Mouse (Mus musculus) layer of hippocampus, adult 9-11 months (tissue): ENCODE results near the gene Adamts2.

Experiments
- DNase-seq: peaks from one replicate; pipeline ENCODE4 v3.0.0; 2022

Gene Adamts2

DNA sequence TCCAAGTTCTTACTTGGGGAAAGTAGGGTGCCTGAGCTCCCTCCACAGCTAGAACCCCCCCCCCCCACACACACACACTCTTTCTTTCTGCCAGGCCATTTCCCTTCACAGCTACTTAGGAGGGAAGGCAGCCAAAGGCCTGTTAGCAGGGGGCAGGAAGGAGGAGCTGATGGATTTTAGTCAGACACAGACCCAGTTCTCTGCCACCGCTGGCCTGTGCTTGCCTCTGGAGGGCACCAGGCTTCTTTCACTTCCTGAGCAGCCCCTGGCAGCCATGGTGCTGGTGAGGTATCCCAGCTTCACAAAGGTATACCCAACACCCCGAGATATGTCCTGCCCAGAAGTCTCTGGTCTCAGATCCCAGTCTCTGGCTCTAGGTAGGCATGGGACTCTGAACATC is 22.4 kb downstream of the Adamts2 start:
- DNase-seq = no peak

DNA sequence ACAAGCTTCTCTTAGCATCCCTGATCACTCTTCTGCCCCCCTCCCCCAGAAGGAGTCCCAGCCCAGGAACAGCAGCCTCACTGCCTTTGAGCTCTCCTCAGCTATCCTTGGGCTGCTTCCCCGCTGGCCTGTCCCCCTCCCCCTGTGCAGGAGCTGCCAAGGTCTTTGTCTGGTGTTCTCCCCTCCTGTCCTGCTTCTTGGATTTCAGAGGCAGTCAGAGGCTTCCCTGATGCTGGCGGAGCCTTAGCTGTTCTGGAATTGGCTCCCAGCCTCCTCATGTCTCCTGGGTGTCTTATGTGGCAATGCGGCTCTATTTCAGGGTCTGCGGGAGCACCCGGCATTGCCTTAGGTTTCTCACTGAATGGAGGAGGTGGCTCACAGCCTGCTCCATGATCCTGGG is 22.8 kb downstream of the Adamts2 start:
- DNase-seq = no peak

DNA sequence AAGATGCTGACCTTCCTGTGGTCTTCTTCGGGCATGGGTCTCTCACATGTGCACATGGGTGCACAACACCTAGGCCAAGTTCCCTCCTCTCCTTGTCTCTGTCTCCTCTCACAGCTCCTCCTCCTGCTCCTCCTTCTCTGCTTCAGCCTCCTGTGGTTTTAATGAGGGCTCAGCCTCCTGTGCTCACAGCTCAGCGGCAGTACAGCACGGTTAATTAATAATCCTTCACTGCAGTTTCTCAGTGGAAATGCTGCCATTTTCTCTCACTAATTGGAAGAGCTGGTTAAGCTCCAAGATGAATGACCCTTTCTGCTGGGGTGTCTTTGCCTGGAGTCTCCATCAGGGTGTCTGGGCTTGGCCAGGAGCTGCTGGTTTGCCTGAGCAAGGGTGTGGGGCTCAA is 27.0 kb downstream of the Adamts2 start:
- DNase-seq = no peak

DNA sequence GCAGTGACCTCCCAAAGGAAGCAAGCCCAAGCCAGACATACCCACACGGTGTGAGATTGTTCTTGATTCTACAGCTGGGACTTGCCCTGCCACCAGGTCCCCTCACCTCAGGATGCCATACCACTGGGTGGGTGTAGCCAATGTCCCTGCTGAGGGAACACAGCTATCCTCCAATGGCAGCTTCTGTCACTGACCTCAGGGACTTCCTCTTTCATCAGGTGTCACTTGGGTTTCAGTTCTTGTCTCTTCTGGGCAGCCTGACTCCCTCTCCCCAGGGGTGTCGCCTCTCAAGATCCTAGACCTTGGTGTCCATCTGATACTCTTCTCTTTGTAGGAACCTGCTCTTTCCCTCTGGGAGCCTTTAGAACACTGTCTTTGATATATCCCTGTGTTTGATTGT is 28.6 kb downstream of the Adamts2 start:
- DNase-seq = no peak

DNA sequence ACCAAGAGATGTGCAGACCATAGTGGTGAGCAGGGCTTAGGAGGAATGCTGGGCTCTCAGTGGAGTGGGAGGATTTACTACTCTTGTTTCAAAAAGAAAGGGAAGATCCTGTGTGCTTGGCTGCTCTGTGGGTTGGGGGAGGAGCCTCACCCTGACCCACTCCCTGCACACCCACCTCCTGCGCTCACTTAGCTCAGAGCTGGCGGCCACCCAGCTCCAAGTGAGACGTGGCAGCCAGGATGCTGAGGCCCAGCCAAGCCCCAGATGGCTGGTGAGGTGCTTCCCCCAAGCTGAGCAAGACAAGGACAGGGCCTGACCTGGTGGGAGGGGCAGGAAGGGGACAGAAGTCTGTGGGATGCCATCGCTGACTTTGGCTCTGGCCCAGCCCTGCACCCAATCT is 30.4 kb downstream of the Adamts2 start:
- DNase-seq = peak; percentile 62

DNA sequence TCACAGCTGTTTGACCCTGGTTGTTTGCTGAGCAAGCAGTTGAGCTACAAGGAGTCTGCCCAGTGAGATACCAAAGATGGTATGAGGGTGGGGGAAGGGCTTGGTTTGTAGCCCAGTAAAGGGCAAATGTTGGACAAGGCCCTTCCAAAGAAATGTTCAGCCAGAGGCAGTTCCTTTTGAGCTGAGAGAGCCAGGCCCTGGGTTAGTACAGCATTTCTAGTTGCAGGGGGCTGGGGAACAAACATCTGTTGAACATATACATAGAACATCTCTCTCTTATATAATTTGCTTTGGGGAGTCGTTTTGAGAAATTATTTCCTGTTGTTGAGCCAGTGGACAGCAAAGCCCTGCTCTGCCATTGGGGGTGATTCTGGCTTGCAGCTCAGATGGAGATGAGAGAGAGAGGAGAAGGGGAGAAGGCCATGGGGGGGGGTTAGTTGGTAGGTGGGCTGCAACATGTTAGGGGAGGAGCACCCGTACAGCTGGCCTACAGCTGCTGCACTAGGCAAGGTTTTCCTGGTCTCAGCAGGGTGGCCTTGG is 33.2 kb downstream of the Adamts2 start:
- no peak for DNase-seq

DNA sequence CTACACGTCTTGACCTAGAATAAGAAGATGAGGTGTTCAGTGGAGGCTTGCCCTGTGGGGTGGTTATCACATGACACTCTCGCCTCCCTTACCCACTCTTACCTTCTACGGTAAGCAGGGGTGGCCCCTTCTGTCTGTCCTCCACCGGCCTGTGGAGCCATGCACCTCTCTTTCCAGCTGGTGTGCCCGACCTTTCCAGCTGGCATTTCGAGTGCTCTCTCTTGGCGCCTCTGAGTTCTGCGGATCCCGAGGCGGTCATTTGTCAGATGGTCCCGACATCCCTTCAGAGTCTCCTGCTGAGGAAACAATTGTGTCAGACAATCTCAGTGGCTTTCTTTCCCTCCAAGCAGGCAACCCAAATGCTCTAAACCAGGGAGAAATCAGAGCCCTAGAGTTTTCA is 35.1 kb downstream of the Adamts2 start:
- DNase-seq = no peak

DNA sequence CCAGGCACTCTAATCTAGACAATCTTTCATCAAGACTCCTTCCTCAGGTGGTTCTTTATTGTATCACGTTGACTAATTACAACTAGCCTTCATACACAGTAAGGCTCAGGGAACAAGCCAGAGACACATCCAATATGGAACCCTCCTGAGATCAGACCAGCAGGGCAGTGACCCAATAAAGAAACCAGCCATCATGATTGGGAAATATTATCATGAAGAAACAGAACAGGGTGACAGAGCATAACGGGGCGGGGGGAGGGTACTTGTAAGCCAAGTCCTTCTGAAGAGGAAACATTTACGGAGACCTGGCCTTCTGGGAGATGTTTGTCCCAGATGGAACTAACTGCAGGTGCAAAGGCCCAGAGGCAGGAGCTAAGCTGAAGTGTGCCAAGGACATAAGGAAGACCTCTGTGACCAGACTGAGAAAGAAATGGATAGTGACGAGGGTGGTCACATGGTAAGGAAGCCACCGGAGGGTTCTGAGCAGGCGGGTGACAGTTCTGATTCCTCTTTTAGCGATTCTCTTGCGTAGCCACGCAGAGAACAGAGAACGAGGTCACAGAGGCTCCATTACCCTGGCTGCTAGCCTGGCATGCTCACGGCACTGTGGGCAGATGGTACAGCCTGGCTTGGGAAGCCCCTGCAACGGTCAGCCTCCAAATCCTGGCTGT is 36.4 kb downstream of the Adamts2 start:
- no peak for DNase-seq

DNA sequence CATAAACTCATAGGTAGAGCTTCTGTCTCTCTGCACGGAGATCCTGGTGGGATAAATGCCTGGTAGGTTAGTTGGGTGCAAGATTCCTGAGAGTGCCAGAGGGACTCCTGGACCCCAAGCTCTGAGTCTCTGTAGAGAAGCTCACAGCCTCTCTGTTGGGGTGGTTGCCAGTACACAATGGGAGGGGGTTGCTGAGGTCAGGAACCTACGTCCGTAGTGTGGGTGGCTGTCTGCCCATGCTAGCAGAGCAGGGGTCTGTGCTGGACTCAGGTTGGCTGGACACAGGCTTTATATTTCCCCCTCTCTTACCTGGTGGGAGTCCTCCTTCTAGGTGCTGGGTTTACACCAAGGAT is 37.0 kb downstream of the Adamts2 start:
- no peak for DNase-seq

DNA sequence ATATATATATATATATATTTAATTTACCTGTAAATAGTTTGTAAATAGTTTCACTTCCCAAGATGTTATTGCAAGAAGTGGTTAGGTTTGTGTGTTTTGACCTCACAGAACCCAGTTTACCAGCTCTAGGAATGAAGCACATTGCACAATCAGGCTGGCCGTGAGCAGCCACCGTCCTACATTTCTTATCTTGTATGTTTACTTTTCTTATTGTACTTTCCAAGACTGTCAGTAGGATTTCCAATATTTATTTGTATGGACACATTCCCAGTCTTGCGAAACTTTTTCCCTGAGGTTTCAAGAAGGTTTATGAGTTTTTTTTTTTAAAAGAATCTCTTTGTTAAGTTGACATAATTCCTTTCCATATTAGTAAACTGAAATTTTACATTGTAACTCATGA is 40.7 kb downstream of the Adamts2 start:
- DNase-seq = no peak

DNA sequence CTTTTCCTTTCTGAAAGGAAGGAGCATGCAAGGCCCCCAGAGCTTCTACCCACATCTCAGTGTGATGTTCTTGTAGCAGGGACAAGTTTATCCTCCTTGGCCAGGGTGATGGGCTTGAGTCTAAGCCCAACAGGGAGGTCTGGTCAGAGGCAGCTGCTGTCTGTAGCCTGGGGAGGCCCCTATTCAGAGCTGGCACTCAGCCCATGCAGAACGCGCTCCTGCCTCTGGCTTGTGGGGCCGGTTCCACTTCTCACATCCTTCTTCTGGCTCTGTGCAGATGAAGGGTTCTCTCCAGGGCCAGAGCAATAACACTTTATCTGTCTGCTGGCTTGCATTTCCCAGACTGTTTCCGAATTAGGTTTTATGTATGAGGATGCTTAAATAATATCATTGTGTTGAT is 44.3 kb downstream of the Adamts2 start:
- DNase-seq = no peak

DNA sequence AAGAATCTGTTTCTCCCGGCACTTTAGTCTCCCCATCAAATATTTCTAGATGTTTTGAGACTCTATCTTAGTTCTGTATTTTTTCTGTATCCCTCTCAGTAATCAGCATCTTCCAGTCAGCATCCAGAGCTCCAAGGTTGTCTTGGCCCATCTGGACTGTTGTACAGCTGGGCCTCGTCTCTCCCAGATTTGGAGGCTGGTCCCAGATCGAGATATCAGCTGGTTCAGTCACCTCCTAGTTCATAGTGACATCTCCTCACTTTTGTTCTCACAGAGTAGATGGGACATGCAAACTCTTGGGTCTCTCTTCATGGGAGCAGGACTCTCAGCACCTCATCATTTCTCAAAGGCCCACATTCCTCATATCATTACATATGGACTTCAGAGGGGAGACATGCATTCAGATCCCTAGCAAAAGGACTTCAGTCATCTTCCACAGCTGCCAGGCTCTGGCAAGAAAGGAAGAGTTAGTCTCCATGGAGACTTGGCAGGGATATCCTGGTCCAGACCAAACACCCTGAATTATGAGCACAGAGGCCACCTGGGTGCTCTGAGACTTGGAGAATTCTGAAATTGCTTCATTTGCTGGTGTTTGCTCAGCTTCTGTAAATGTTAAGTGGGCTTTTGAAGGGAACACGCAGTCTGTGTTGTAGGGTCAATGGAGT is 46.4 kb downstream of the Adamts2 start:
- DNase-seq = no peak

DNA sequence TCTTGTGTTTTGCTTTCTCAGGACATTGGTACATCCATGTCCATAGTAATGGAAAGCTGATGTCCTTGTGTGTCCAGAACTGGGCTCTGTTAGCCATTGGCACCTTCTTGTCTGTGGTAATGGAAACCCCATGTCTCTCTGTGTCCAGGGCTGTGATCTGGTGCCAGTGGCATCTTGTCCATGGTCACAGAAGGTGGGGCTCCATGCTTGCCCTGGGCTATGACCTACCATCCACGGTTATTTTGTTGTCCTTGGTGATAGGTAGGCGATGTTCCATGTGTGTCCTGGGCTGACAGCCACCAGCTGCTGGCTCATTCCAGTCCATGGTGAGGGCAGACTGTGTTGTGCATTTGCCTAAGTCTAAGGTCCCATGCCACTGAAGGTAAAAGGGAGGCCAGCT is 48.2 kb downstream of the Adamts2 start:
- DNase-seq = no peak

DNA sequence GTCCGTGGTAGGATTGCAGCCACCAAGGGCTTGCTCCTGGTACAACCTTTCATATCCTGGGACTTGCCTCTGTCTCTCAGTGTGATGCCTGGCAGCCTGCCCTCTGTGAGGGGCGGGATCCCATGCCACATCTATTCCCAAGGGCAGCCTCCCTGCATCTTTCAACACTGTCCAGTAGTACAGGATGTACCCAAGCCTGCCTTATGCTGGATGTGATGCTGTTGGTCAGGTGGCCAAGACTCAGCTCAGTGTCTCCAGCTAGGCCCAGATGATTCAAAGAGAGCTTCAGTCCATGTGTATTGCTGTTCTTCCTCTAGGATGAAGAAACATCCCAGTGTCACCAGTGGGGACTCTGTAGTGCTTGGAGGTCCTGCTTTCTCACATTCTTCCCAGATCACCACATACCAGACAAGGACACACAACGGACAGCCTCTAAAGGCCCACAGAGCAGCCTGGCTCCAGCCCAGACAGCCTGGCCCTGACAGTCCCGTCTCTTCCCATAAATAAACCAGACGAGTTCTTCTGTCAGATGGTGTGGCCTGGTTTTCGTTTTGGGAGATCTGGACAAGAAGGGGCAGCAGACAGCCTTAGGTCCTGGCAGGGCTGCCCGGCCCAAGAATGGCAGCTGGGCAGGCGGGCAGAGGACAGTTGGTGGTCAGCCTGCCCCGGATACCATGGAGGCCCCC is 52.0 kb downstream of the Adamts2 start:
- no peak for DNase-seq

DNA sequence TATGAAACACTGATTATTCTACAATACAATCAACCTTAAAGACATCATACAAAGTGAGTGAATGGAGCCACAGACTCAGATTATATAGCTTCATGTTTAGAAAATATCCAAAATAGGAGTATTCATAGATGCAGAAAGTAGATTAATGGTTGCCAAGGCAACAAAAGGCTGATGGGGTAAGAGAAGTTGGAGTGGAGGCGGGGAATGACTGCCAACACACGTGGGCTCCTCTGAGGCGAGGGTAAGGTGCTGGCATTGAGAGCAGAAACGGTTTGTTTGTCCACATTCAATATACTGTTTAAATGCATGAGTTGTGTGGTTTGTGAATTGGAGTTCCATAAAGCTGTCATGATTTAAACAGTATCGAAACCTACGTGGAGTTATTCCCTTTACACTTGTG is 56.9 kb downstream of the Adamts2 start:
- no peak for DNase-seq

DNA sequence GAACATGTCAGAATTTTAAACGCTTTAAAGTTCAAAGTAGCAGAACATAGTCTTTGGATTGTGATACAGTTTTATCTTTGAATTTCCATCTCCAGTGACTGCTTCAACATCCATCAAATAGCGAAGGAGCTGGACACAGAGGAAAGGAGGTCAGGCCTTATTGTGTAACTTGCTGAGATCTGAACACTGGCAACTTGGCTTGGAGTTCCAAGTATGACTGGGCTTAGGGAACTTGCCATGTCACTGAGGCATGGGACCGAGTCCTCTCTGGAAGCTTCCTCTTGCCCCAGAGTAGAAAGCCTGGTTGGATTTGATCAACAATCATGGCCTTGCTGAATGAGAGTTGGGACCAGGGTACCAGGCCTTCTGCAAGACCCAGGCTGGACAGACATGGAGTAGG is 60.3 kb downstream of the Adamts2 start:
- no peak for DNase-seq

DNA sequence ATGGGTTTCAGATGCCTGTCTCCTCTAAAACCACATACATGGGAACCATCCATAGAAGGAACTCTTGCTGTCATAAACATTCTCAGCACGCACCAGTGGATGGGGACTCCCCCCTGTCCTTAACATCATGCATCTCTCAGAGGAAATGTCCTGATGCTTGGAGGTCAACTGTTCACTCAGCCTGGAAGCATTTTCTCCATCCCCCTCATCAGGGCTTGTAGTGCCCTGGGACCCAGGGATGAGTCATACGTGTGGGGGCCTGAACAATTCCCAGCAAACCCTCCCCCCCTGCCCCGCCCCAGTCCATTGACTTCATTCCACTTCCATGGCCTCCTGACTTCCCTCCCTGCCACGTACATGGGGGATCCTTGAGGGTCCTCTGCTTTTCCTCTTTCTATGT is 62.9 kb downstream of the Adamts2 start:
- no peak for DNase-seq

DNA sequence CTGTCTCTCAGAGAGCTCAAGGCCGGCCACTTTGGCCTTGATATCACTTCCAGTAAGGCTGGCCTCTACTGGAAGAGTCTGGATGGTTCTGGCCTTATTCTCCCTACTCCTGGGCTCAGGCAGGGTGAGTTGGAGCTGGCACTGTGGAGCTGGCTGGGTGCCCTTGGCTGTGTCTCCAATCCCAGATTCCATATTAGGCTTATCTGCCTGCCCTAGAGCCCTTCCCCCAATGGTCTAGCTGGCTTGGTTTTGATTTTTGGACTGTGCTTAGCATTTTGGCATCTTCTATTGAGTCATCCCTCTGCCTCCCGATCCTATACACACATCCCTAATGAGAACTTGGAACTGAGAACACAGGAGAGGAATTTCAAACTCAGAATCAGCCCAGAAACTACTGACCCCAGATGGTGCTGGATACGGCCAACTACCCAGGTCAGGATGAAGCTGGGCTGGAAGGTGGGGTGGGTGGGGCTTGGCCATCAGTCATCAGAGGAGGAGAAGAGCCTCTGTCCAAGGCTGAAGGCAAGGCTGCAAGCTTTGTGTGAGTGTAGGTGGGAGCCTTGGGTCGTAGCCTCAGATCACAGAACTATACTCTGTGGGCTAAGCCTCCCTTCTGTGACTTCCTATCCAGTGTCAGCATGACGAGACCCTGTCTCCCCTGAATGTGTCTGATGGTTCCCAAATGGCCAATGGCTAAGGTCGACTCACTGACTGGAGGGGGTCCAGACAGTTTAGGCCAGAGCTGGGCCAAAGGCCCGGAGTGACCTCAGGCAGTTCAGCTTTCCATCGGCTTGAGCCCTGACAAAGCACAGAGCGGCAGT is 67.9 kb downstream of the Adamts2 start:
- DNase-seq = peak; percentile 14

DNA sequence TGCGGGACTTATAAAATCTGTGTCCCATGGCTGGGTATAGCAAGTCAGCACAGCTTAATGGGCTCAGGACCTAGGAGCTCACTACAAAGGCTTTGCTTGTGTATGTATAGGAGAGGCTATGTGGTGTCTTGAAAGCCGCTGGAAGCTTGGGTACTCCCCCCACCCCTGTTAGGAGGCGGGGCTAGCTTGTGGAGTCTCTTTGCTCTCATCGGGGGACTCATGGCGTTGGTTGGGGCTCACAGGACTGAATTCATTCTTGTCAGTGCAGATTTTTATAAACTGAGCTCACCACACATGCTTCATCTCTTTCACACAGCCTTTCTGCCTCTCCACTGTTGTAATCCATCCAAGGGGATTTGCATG is 68.5 kb downstream of the Adamts2 start:
- DNase-seq = no peak

DNA sequence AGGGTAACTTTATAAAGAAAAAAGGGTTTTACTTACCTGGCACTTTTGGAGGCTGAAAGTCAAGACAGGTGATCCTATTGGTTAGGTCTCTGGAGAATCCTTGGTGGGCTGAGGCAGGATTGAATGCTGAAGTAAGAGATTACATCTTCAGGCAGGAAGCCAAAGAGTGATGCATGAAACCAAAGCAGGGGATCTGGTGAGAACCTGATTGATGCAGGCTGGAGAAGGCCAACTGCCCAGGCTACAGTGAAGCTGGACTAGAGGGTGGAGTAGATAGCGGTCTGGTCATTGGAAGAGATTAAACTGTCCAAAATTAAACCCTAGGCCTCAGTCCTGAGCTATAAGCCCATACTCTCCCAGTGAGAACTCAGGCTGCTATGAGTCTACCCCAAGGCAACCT is 69.0 kb downstream of the Adamts2 start:
- DNase-seq = no peak

DNA sequence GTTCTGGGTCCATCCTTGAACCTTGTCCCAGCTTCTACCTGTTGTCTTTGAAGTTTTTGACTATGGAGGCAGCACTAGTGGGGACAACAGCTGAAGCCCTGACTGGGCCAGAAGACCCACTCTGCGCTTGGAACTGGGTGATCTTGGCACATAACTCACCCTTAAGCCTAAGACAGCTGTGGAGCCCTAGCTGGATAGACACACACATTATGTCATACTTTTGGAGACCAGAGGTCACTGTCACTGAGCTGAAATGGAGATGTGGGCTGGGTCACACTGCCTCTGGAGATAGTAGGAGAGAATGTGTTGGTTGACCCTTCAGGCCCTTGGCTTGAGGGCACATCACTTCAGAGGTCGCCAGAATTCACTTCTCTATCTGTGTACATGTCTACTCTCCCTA is 69.5 kb downstream of the Adamts2 start:
- DNase-seq = no peak

DNA sequence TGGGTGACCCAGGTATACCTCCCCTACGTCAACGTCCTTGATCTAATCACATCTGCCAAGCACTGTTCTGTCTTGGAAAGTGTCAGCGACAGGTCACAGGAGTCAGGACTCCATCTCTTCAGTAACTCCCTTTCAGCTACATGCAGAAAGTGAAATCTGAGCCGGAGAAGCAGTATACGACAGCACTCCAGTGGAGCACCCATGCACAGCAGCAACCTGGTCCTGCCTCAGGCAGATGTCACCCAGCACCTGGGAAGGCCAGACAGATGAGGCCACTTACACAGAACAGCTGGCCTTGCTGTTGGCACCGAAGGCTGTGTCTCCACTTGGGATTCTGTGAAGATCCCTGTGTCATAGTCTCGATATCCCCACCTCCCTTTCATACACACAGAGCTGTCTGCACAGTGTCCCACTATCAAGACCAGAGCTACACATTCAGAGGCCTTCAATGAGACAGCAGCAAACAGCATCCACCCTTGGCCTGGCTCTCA is 70.0 kb downstream of the Adamts2 start:
- DNase-seq = no peak

DNA sequence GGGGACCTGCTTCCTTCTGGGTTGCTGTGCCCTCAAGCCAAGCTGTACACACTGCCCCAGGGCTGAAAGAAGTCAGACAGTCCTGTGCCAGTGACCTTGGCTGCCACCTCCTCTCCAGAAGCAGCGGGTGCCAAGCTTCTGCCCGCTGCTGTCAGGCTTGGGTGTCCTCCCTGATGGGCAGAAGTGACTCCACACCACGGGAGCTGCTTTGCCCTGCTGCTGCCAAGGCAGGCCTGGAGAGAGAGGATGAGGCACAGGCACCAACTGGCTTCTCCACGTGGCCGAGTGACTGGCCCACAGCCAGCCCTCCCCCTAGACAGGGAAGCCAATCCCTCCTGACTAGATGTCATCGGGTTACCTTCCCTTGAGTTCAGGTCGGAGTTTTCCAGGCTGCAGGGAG is 71.0 kb downstream of the Adamts2 start:
- no peak for DNase-seq
